Mouse (Mus musculus) layer of hippocampus, adult 2 months (tissue): Measurements from ENCODE around the gene Umad1. TPM values are rescaled to one million over a fixed set of nuclear protein-coding genes. Genes with fewer than 3 reads are reported as not detected.
A peak's percentile ranks its signal among the peaks of the same experiment; 100 is the strongest.

Experiments
- DNase-seq, 2 experiments: peaks; one replicate each; pipeline ENCODE4 v3.0.0; 2022; ENCODE audit warnings: low spot score in 2 of 2
- H3K27ac ChIP-seq: fragments of 200-600 bp; 2 replicates; pipeline ENCODE4 v1.8.1; 2022
- H3K4me3 ChIP-seq: fragments of 200-600 bp; 2 replicates; pipeline ENCODE4 v1.8.1; 2022; ENCODE audit warnings: mild to moderate bottlenecking
- CTCF ChIP-seq: fragments of 200-600 bp; conservative IDR thresholded peaks from 2 replicates; pipeline ENCODE4 v1.8.1; 2022; ENCODE audit warnings: antibody characterized with exemption, mild to moderate bottlenecking, moderate library complexity
- total RNA-seq, 2 experiments: library from RNA; stranded (reverse); gene quantifications; 2 replicates each; pipeline ENCODE4 v1.2.3; 2021

Gene Umad1
- total RNA-seq, 2 experiments from 2014 or later = 34.6 to 39.0 TPM

DNA sequence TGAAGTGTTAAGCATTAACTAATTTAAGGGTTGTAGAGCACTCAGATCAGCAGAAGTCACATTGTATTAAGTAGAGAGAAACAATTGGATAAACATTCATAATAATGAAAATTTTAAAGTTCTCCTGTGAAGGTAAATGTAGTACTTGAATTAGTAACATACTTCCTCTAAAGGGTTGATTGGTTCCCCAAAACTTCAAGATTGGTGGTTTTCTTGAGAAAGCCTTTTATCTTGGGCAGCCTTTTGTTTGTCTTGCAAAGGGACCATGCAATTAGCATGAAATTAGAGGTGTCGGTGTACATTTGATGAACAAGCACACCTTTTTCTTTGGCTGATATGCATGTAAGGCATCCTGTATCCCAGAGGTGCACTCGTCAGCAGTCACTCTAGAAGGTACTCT, 131.8 kb downstream of the Umad1 start:
- Histone ChIP-seq H3K4me3 (no peak overlapping the region), H3K27ac (no peak overlapping the region)
- TF ChIP-seq CTCF = no peak
- no peak for DNase-seq

DNA sequence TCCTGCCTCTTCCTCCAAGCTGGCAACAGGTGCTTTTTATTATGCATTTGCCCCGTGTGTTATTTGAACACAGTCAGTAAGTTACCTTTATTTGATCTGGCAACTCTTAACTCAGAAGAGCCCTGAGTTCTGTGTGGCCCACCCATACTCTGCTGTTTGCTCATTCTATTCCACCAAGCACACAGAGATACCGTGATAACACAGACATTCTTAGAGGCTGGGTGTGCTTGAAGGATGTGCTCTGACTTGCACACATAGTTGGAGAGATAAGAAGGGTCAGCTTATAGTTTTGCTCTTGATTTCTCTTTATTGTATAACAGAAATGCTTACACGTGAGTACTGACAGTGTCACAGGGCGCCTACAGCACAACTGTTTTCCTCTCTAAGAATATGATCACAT, 133.9 kb downstream of the Umad1 start:
- Histone ChIP-seq H3K4me3 (no peak overlapping the region), H3K27ac (no peak overlapping the region)
- no peak for DNase-seq
- TF ChIP-seq CTCF = no peak

DNA sequence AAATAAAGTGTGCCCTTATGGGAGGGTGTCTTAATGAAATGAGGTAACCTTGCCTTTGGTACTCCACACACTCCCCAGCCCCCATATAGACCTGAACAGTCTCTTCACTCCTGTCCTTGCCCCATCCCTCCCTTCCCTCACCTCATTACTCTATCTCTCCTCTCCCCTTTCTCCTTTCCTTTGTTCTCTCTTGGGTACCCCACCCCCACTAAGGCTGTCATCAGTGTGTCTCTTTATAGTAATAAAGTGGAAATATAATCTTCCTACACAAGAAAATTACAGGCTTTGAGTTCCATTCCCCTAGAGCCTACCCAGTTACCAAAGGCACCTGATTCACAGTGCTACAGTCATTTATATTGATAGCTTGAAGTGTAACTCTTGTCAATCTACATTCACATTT, 135.0 kb downstream of the Umad1 start:
- DNase-seq = no peak

DNA sequence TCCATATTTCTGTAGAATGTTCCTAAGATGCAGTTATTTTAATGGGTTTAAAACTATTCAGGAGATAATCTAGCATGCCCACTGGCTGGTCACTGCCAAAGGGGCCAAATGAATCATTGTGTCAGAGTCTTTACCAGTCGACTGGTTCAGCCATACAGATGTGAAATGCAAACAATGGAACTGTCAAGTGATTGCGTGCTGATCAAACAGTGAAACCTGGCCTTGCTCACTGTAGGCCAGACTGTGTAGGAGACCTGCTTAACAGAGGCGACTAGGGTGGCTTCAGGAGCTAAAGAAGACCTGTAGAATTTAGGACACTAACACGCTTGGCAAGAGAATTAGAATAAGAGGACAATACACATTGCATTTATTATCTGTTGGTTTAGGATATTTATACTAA, 136.0 kb downstream of the Umad1 start:
- H3K27ac ChIP-seq = no peak overlapping the region
- TF ChIP-seq CTCF = no peak
- DNase-seq = no peak
- H3K4me3 ChIP-seq = no peak overlapping the region

More for the DNA sequence above, 135.0 kb downstream of the Umad1 start:
- TF ChIP-seq CTCF = no peak
- H3K4me3 ChIP-seq = no peak overlapping the region
- no peak overlapping the region for H3K27ac ChIP-seq

DNA sequence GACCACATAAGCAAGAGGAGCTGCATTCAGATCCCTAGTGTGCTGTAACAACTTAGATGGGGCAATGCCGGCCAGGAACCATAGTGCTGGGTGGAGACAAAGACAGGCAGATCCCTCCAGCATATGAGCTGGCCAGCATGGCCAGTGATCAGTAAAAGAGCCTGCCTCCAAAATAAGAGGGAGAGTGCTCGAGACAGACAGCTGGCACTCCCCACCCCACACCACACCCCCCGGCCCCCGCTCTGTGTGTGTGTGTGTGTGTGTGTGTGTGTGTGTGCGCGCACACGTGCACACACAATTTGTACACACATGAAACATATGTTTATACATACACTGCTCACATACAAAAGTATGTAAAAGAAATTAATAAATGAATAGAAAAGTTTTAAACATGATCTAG, 138.2 kb downstream of the Umad1 start:
- no peak overlapping the region for H3K4me3 ChIP-seq
- no peak overlapping the region for H3K27ac ChIP-seq
- no peak for DNase-seq
- no peak for TF ChIP-seq CTCF

DNA sequence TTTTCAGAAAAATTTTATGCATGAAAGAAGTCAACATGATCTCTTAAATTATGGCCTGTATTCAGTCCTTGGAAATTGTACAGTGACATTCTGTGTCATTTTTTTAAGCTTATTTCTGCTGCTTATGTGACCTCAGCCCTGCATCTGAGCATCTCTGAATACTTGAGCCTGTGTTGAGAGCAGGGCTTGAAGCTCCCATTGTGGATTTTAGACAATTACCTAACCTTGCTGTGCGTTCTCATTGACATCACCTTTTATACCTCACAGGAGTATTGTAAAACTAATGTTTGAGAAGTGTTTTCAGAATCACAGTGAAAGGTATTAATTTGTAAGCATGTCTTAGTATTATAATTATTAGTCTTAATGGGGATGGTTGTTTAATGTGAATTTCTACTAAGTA, 140.6 kb downstream of the Umad1 start:
- DNase-seq = no peak
- TF ChIP-seq CTCF = no peak
- Histone ChIP-seq H3K4me3 (no peak overlapping the region), H3K27ac (no peak overlapping the region)

DNA sequence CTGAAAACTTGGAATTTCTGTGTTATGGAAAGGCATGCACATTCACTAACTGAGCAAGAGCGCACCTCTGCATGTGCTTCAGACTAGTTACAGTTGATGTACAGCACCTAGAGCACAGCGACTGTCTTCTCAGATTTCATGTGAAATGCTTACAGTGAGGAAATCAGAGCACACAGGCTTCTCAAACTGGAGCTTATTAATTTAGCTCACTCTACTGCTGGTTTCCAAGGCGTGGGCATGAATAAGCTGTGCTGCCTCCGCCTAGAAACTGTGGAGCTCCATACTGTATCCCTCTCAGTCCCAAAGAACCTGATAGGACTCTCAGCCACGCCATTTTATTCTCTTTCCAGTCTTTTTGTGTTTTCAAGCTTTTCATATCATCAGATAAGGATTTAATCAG, 144.0 kb downstream of the Umad1 start:
- TF ChIP-seq CTCF = no peak
- Histone ChIP-seq H3K4me3 (no peak overlapping the region), H3K27ac (peak overlapping the region; percentile 74)
- DNase-seq = peak in 1 of 2 experiments; percentile 18

DNA sequence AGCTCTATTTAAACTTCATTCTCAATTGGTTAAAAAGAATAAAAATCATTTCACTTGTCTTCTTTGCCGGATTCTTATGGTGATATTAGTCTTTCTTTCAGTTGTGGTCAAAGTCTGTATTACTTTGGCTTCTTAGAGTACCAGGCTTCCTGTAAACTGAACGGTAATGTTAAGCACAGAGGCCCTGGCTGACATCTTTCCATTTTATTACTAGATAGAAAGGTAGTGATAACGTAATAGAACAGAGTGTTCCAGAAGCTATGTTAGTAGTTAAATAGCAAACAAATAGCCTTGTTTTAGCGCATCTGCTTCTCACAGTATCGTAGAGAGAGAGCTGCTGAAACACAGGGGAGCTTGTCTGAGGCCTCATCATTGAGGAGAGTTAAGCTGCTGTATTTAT, 146.8 kb downstream of the Umad1 start:
- Histone ChIP-seq H3K27ac (no peak overlapping the region), H3K4me3 (no peak overlapping the region)
- DNase-seq = no peak
- no peak for TF ChIP-seq CTCF

DNA sequence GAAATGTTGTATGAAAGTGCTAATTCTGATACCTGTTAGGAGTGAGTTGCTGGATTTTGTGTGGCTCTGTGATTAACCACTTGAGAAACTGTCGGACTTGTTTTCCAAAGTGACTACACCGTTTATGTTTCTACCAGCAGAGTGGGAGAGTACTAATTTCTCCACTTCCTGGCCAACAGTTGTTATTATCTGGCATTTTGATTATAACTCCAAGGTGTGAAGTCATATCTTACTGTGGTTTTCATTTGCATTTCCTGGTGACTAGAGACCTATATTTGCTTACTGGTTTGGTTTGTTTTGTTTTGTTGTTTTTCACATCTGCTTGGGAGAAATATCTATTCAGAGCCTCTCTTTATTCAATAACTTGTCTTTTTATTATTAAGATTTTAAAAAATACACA, 149.2 kb downstream of the Umad1 start:
- H3K4me3 ChIP-seq = no peak overlapping the region
- no peak for TF ChIP-seq CTCF
- no peak for DNase-seq

DNA sequence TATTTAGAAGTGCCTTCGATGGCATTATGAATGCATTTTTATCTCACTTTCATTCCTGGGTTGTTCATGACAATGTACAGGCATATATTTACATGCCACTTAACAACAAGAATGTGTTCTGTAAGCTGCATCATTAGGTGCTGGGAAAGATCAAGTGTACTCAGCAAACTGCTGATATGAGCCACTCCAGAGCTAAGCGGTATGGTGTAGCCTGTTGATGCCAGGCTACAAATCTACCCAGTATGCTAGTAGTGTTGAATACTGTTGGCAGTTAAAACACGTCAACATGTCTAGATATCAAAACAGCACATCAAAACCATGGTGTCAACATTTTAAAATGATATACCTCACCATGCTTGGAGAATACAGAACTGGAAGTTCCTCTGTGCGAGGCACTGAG, 150.8 kb downstream of the Umad1 start:
- H3K4me3 ChIP-seq = no peak overlapping the region
- H3K27ac ChIP-seq = no peak overlapping the region
- no peak for TF ChIP-seq CTCF
- no peak for DNase-seq

More for the DNA sequence above, 149.2 kb downstream of the Umad1 start:
- H3K27ac ChIP-seq = no peak overlapping the region

DNA sequence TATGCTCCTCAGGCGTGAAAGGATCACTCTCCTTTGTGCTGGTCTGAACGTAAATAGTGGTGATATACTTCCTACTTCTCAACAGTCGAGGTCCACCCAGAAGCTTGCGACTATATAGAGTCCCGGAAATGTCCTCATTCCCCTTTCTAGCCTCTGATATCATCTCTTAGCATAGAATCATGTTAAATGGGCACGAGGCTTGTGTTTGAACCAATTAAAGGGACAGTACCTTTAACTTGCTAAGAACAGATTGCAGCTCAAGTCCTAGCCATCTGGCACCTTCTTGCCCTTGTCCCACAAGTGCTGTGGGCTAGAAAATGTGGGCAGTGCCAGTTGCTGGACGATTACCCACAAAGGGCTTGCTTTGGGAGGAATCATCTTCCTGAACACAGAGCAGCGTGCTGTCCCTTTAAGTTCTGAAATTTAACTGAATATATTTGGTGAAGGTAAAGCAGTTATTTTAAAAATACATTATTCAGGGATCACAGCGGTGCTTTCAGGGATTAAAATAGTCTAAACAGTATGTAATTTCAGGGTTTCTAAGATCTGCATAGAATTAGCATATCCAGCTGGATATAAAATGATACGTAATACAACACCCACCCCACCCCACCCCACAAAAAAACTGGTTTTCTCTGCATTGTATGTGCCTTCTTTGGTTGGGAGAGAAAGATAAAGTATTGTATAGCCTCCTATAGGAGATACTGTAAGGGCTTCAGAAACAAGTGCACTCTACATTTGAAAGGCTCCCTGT, 153.9 kb downstream of the Umad1 start:
- no peak for TF ChIP-seq CTCF
- no peak overlapping the region for H3K4me3 ChIP-seq
- no peak overlapping the region for H3K27ac ChIP-seq
- DNase-seq = no peak

DNA sequence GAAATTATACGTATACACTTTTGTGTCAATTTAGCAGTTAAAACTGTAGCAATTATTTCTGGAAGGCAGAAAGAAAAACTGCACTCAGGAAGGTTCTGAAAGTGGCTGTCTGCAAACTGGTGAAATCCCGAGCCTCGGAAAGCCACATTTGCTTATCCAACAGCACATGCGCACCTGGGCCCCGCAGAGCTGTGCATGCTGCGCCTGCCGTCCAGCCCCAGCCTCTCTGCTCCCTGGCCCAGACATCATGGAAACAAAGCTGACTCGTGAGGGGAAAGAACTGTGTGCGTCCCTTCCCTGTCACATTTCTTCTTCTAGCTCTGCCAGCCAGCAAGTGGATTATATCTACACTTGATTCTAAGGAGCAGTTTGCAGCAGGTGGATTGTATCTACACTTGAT, 154.9 kb downstream of the Umad1 start:
- Histone ChIP-seq H3K27ac (no peak overlapping the region), H3K4me3 (no peak overlapping the region)
- no peak for TF ChIP-seq CTCF
- no peak for DNase-seq

DNA sequence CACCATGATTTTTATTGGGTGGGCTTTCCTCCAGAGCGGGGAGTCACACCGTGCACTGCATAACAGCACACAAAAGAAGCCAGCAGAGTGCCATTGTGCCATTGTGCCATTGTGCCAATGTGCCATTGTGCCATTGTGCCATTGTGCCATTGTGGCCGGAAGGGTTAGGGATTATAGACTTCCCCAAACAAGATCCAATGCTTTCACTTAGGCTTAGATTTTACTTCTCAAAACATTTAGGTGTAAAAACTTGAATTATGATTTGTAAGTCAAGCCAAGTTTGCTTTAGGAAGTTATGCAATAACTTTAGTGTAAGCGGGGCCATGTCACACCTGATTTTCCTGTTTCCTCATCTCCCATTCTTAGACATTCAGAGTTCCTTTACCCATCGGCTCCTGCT, 156.7 kb downstream of the Umad1 start:
- no peak for DNase-seq
- TF ChIP-seq CTCF = no peak
- H3K27ac ChIP-seq = no peak overlapping the region
- H3K4me3 ChIP-seq = no peak overlapping the region

DNA sequence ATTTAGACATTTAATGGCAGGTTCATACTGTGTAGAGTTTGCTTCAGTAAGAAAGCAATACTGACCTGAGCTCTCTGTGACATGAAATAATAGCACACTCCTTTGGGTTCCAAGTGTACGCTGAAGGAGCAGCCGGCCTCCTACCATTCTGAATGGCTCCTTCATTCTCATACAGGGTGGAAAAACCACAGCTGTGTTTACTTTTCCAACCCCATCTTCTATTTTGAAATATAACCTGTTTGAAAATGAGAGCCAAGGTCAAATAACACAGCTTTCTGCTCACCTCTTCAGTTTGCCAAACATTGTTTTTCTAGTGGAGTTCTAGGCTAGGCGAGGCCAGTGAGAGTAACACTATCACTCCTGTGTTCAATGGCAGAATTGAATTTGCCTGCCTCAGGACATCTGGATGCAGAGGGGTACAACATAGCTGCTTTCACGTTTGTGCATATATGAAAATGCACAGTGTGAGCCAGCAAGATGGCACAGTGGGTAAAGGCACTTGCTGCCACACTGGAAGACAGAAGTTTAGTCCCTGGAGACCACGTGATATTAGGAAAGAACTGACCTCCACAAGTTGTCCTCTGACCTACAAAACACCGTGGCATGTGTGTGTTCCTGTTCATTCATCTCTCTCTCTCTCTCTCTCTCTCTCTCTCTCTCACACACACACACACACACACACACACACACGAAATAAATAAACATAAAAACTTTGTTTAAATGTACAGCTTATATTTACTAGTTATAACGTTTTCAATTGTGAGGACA, 157.9 kb downstream of the Umad1 start:
- TF ChIP-seq CTCF = no peak
- DNase-seq = no peak
- no peak overlapping the region for H3K27ac ChIP-seq
- H3K4me3 ChIP-seq = no peak overlapping the region
